Mouse (Mus musculus) layer of hippocampus, adult 9-11 months (tissue): ENCODE measurements around the gene Chp2.
A peak's percentile ranks its signal among the peaks of the same experiment; 100 is the strongest.

Source experiments
- DNase-seq: peaks from one replicate; pipeline ENCODE4 v3.0.0; 2022

Gene Chp2

GRCm38 (mm10) chr7:122219315-122219801 is at the start of gene Chp2:
Gene Chp2 (plus strand): TSS chr7:122219496.
- DNase-seq, result no peak

- no peak for DNase-seq
These were observed 48.6 kb upstream of the Chp2 start for GRCm38 (mm10) chr7:122170705-122171104.

- DNase-seq, result no peak
These were observed 47.7 kb upstream of the Chp2 start for GRCm38 (mm10) chr7:122171613-122172012.

GRCm38 (mm10) chr7:122180720-122181119 is 38.6 kb upstream of the Chp2 start:
- no peak for DNase-seq

- no peak for DNase-seq
These were observed 34.7 kb upstream of the Chp2 start for GRCm38 (mm10) chr7:122184569-122184968.

GRCm38 (mm10) chr7:122186043-122186442 is 33.3 kb upstream of the Chp2 start, which contains the start of gene Ern2:
Gene Ern2 (minus strand): TSS chr7:122186207.
- DNase-seq, result no peak

GRCm38 (mm10) chr7:122189484-122189883 is 29.8 kb upstream of the Chp2 start:
- DNase-seq, result no peak

GRCm38 (mm10) chr7:122191097-122191496 is 28.2 kb upstream of the Chp2 start:
- DNase-seq, result no peak

- DNase-seq, result no peak
These were observed 25.4 kb upstream of the Chp2 start for GRCm38 (mm10) chr7:122193919-122194318.

GRCm38 (mm10) chr7:122196771-122197170 is 22.5 kb upstream of the Chp2 start:
- DNase-seq, result no peak

GRCm38 (mm10) chr7:122197306-122197705 is 22.0 kb upstream of the Chp2 start:
- no peak for DNase-seq

GRCm38 (mm10) chr7:122199296-122199695 is 20.0 kb upstream of the Chp2 start:
- peak; percentile 23 for DNase-seq

- no peak for DNase-seq
These were observed 15.4 kb upstream of the Chp2 start for GRCm38 (mm10) chr7:122203936-122204335.

GRCm38 (mm10) chr7:122206121-122206520 is 13.2 kb upstream of the Chp2 start:
- no peak for DNase-seq

GRCm38 (mm10) chr7:122208276-122209021 is 10.8 kb upstream of the Chp2 start:
- DNase-seq, result no peak

- DNase-seq, result no peak
These were observed 6.9 kb downstream of the Chp2 start for GRCm38 (mm10) chr7:122226020-122226742.

- no peak for DNase-seq
These were observed 7.4 kb downstream of the Chp2 start for GRCm38 (mm10) chr7:122226744-122227143.

- no peak for DNase-seq
These were observed 10.0 kb downstream of the Chp2 start for GRCm38 (mm10) chr7:122229306-122229705.

GRCm38 (mm10) chr7:122229916-122230315 is 10.6 kb downstream of the Chp2 start:
- DNase-seq, result no peak

GRCm38 (mm10) chr7:122230866-122231265 is 11.6 kb downstream of the Chp2 start:
- DNase-seq, result no peak

GRCm38 (mm10) chr7:122238939-122239338 is 19.6 kb downstream of the Chp2 start:
- DNase-seq, result no peak

- no peak for DNase-seq
These were observed 21.3 kb downstream of the Chp2 start for GRCm38 (mm10) chr7:122240413-122241119.

- DNase-seq, result no peak
These were observed 23.0 kb downstream of the Chp2 start for GRCm38 (mm10) chr7:122242260-122242659.
